Mouse (Mus musculus) forebrain, embryonic 16.5 days (tissue): ENCODE results near the gene Klhdc3. TPM values are rescaled to one million over a fixed set of nuclear protein-coding genes. Genes with fewer than 3 reads are reported as not detected.

Source experiments
- ATAC-seq: fragments of 200-750 bp; cut with Nextera tagmentation; 2 replicates; pipeline ENCODE4 v1.8.0; 2017; ENCODE audit warnings: mild to moderate bottlenecking, moderate library complexity
- H3K27ac ChIP-seq: fragments of 300-500 bp; sonication (generic); 2 replicates; pipeline ENCODE4 v1.5.1; 2014; ENCODE audit warnings: low read length, control low read depth
- H3K27me3 ChIP-seq: fragments of 300-500 bp; sonication (generic); replicated peaks from 2 replicates; pipeline ENCODE4 v1.6.1; 2014; ENCODE audit warnings: low read length; ENCODE audit not compliant: control insufficient read depth, insufficient read depth
- H3K36me3 ChIP-seq: fragments of 300-500 bp; sonication (generic); 2 replicates; pipeline ENCODE4 v1.6.1; 2014; ENCODE audit not compliant: control insufficient read depth, insufficient read depth
- H3K4me1 ChIP-seq: fragments of 300-500 bp; sonication (generic); replicated peaks from 2 replicates; pipeline ENCODE4 v1.6.1; 2014; ENCODE audit warnings: low read length; ENCODE audit not compliant: control insufficient read depth, insufficient read depth
- H3K4me2 ChIP-seq: fragments of 300-500 bp; sonication (generic); 2 replicates; pipeline ENCODE4 v1.6.1; 2014; ENCODE audit warnings: mild to moderate bottlenecking, low read length, control low read depth
- H3K4me3 ChIP-seq: fragments of 300-500 bp; sonication (generic); replicated peaks from 2 replicates; pipeline ENCODE4 v1.5.1; 2014; ENCODE audit warnings: mild to moderate bottlenecking, low read length, control low read depth
- H3K9ac ChIP-seq: fragments of 300-500 bp; sonication (generic); replicated peaks from 2 replicates; pipeline ENCODE4 v1.6.1; 2014; ENCODE audit warnings: low read depth, low read length, control low read depth
- H3K9me3 ChIP-seq: fragments of 300-500 bp; sonication (generic); 2 replicates; pipeline ENCODE4 v1.6.1; 2016; ENCODE audit warnings: low read length; ENCODE audit not compliant: control insufficient read depth
- WGBS: fragments of 180-500 bp; shearing (Covaris S2); extraction: QIAGEN DNeasy Blood & Tissue Kit; methylation state at CpG from one replicate; pipeline ENCODE4 v1.1.7; 2014; 5-methylcytosine and 5-hydroxymethylcytosine counted together
- polyA plus RNA-seq: library from polyadenylated mRNA; unstranded; fragments of >200 nt; fragmentation: Nextera tagmentation; extraction: Ambion mirVana; gene quantifications from 2 replicates; pipeline ENCODE4 v1.2.1, GENCODE M21; 2015

The Klhdc3 gene
- polyA plus RNA-seq, 1 experiment from 2014 or later: 191 TPM

DNA sequence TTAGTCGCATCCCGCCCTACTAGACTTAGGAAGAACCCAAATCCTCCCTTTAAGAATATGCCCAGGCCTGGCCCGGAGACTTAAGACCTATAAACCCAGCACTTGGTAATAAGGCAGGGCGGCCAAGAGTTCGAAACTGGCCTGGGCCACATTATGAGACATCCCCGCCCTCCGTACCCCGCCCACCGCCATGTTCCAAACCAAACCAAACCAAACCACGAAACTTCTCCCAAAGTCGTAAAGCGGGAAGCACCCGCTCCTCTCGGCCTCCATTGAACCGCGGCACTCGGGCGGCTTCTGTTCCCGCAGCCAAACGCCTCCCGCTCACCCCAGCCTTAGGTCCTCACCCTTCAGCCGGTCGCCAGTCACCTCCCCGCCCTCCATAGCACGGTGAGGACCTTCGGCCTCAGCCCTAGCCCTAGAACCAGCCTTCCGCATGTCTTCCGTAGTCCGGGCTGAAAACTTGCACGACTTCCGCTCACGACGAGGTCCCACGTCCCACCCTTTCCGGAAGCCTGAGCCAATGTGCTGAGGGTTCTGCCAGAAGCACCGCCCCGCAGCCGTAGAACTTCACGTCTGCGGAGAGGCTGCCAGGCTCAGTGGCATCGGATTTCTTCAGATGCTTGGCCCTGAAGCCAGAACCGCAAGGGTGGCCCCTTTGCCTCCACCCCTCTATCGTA lies 6.7 kb downstream of the Klhdc3 start, which contains the start of gene Rrp36:
Gene Rrp36 (minus strand): TSS at position 503 of the 680 bp plus-strand sequence.
- ATAC-seq: peak; percentile 95
- Histone ChIP-seq H3K36me3 (peaks cover 20% of the 10 kb centered on the region), H3K9ac (peak within 1 kb of the TSS; percentile 72), H3K27ac (peak within 1 kb of the TSS; percentile 75), H3K4me1 (peaks cover 21% of the 10 kb centered on the region), H3K9me3 (no peaks in the 10 kb centered on the region), H3K27me3 (no peaks in the 10 kb centered on the region), H3K4me3 (peak within 1 kb of the TSS; percentile 96), H3K4me2 (peak within 1 kb of the TSS; percentile 95)
- WGBS: under 1% methylated on average over 43 of the region's 43 CpGs

DNA sequence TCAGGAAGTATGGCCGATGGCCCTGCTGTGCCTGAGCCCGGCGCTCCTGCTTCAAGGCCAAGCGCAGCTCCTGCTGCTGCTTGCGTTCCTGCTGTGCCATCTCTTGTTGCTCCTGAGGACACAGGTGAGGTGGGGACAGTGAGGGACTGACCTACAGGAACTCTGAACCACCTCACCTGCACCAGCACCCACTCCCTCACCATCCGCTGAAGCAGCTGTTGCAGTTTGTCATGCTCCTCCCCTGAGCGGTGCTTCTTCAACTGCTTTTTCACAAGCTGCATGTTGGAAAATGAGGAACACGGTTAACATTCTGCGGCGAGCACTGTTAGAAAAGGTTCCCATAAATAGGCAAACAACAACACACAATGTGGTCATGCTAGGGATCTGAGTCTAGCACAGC lies 10.8 kb downstream of the Klhdc3 start:
- peaks cover 17% of the 10 kb centered on the region; the same call in 1 of the 2 replicates for H3K36me3 ChIP-seq
- peaks cover 14% of the 10 kb centered on the region for H3K4me1 ChIP-seq
- 96% methylated on average over 10 of the region's 10 CpGs for WGBS
- no peak overlapping the region for H3K4me2 ChIP-seq
- H3K27ac ChIP-seq: no peak overlapping the region
- H3K9ac ChIP-seq: no peak overlapping the region
- H3K4me3 ChIP-seq: no peak overlapping the region
- no peak for ATAC-seq
- H3K9me3 ChIP-seq: no peaks in the 10 kb centered on the region
- H3K27me3 ChIP-seq: no peaks in the 10 kb centered on the region

DNA sequence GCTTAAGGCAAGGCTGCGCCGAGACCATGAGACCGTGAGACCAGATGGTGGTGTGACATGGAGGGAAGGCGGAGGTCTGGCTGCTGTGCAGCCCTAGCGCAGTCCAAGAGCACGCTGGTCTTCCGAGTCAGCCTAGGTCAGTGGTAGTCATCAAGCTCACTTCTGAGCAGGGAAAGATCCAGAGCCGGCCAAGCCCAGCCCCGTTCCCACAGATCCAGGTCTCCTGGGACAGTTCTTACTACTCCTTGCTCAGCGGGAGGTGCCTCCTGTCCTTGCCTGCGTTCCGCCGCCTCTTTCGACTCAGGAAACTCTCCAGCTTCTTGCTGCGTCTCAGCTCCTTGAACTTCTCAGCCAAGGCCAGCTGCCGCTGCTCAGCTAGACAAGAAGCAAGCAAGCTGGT lies 13.0 kb downstream of the Klhdc3 start:
- peaks cover 31% of the 10 kb centered on the region for H3K36me3 ChIP-seq
- H3K27ac ChIP-seq: no peak overlapping the region
- H3K9me3 ChIP-seq: no peaks in the 10 kb centered on the region
- H3K4me3 ChIP-seq: no peak overlapping the region
- no peak overlapping the region for H3K9ac ChIP-seq
- no peak for ATAC-seq
- no peak overlapping the region for H3K4me2 ChIP-seq
- H3K27me3 ChIP-seq: no peaks in the 10 kb centered on the region
- H3K4me1 ChIP-seq: no peaks in the 10 kb centered on the region
- WGBS: 92% methylated on average over 16 of the region's 16 CpGs

DNA sequence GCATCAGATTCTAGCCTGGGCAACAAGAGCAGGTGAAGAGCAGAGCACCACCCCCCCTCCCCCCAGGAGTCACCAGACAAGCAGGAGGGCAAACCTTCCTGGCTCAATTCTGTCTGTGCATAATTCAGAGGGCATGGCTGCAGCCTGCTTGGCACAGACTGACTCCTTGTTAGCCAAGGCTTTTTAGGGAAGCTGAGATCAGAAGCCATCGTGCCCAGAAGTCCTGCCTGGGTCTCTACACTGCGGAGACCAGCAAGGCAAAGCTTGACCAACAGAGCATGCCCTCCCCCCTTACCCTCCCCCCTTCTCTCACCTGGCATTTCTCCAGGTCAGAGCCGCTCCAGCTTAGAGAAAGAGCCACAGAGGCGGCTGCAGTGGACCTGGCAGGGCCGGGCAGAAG lies 18.0 kb downstream of the Klhdc3 start:
- Histone ChIP-seq H3K9me3 (no peaks in the 10 kb centered on the region), H3K27ac (no peak overlapping the region), H3K4me2 (no peak overlapping the region), H3K9ac (no peak overlapping the region), H3K36me3 (peaks cover 34% of the 10 kb centered on the region), H3K27me3 (no peaks in the 10 kb centered on the region), H3K4me3 (no peak overlapping the region), H3K4me1 (no peaks in the 10 kb centered on the region)
- no peak for ATAC-seq
- WGBS: 86% methylated on average over 5 of the region's 5 CpGs

DNA sequence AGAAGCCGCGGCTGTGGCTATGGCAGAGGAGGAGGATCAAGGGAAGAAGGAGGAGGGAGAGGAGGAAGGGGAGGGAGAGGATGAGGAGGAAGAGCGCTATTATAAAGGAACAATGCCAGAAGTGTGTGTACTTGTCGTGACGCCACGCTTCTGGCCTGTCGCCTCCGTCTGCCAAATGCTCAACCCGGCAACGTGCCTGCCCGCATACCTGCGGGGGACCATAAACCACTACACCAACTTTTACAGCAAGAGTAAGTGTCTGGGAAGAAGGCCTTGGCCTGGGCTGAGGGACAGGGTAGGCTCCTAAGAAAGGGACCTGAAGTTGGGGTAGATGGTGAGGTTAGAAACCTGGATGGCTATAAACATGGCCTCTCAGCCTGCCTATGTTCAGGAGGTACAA lies 18.7 kb downstream of the Klhdc3 start:
- H3K9ac ChIP-seq: no peak overlapping the region
- peaks cover 33% of the 10 kb centered on the region for H3K36me3 ChIP-seq
- H3K27ac ChIP-seq: no peak overlapping the region
- no peak overlapping the region for H3K4me2 ChIP-seq
- ATAC-seq: no peak
- no peaks in the 10 kb centered on the region for H3K9me3 ChIP-seq
- H3K27me3 ChIP-seq: no peaks in the 10 kb centered on the region
- H3K4me1 ChIP-seq: no peaks in the 10 kb centered on the region
- WGBS: 91% methylated on average over 12 of the region's 12 CpGs
- H3K4me3 ChIP-seq: no peak overlapping the region

DNA sequence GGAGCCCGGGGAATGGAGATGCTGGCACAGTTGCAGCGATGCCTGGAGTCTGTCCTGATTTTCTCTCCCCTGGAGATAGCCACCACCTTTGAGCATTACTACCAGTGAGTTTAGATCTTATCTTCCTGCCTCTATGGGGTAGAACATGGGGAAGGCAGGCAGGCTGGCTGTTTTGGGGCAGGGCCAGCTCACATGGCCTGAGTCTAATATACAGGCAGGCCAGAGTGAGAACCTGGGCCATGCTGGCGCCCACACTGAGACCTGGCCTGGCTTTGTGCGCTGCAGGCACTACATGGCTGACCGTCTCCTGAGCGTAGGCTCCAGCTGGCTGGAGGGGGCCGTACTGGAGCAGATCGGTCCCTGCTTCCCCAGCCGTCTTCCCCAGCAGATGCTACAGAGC lies 19.4 kb downstream of the Klhdc3 start:
- 92% methylated on average over 9 of the region's 9 CpGs for WGBS
- Histone ChIP-seq H3K27me3 (no peaks in the 10 kb centered on the region), H3K9me3 (no peaks in the 10 kb centered on the region), H3K9ac (no peak overlapping the region), H3K4me2 (no peak overlapping the region), H3K36me3 (peaks cover 31% of the 10 kb centered on the region), H3K4me1 (no peaks in the 10 kb centered on the region), H3K4me3 (no peak overlapping the region), H3K27ac (no peak overlapping the region)
- no peak for ATAC-seq

DNA sequence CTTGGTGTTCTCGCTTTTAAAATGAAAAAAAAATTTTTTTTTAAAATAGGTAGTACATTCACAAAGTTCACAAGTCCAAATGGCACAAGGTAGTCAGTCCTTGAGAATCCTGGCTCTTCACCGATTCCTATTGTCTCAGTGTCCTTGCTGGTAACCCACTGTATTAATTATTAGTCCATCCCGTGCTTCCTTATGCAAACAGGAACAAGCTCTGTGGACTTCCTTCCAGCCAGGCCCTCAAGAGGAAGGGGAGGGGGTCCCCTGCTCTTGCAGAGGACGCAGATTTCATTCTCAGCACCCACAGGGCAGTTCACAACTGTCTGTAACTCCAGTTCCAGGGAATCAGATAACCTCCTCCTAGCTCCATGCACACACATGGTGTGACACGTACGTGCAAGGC lies 24.7 kb downstream of the Klhdc3 start:
- peaks cover 17% of the 10 kb centered on the region for H3K4me1 ChIP-seq
- H3K9me3 ChIP-seq: no peaks in the 10 kb centered on the region
- no peak overlapping the region for H3K27ac ChIP-seq
- ATAC-seq: no peak
- 79% methylated on average over 6 of the region's 6 CpGs for WGBS
- no peak overlapping the region for H3K9ac ChIP-seq
- H3K27me3 ChIP-seq: no peaks in the 10 kb centered on the region
- H3K36me3 ChIP-seq: peaks cover 23% of the 10 kb centered on the region
- no peak overlapping the region for H3K4me2 ChIP-seq
- H3K4me3 ChIP-seq: no peak overlapping the region

DNA sequence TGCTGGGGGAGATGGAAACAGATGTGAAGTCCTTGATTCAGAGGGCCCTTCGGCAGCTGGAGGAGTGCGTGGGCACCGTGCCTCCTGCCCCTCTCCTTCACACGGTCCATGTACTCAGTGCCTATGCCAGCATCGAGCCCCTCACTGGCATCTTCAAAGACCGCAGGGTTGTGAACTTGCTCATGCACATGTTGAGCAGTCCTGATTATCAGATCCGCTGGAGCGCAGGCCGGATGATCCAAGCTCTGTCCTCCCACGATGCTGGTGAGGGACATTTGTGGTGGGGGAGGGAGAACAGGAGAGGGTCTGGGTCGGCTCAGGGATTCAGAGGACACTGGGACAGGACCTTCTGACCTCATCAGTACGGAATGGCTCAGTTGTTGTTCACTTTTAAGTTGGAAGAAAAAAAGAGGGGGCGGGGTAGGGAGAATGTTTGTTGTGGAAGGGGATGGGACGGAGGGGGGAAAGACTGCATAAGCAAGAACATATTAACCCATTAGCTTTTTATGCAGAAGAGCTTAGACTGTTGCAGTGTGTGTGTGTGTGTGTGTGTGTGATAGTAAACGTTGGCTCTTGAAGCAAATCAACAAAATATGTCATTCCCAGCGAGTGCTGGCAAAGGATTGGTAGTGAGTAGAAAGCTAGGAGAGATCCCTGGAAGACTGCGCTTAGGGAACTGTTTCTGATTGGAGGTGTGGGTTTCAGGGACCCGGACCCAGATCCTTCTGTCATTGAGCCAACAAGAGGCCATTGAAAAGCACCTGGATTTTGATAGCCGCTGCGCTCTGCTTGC lies 28.8 kb downstream of the Klhdc3 start:
- H3K36me3 ChIP-seq: peaks cover 12% of the 10 kb centered on the region
- peak overlapping the region; percentile 5; the same call in 1 of the 2 replicates for H3K4me3 ChIP-seq
- H3K9me3 ChIP-seq: no peaks in the 10 kb centered on the region
- 70% methylated on average over 20 of the region's 20 CpGs for WGBS
- H3K9ac ChIP-seq: peak overlapping the region; percentile 88; the same call in 1 of the 2 replicates
- no peaks in the 10 kb centered on the region for H3K27me3 ChIP-seq
- peaks cover 26% of the 10 kb centered on the region for H3K4me1 ChIP-seq
- H3K27ac ChIP-seq: no peak overlapping the region
- peak overlapping the region; percentile 83 for H3K4me2 ChIP-seq
- no peak for ATAC-seq

DNA sequence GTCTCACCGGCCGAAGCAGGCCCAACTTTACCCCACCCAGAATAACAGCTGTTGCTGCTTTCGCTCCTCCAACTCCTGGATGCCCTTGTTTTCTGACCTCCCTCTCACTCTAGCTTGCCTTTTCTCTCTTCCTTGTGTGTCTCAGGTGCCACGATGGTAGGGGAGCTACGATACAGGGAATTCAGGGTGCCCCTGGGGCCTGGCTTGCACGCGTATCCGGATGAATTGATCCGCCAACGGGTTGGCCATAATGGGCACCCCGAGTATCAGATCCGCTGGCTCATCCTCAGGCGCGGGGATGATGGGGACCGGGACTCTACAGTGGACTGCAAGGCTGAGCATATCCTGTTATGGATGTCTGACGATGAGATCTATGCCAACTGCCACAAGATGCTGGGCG lies 29.4 kb downstream of the Klhdc3 start:
- H3K4me2 ChIP-seq: peak overlapping the region; percentile 83
- H3K27ac ChIP-seq: 0 out of 2 replicates have a peak overlapping the region, but pooled peaks have one; percentile 8
- 75% methylated on average over 17 of the region's 17 CpGs for WGBS
- no peak for ATAC-seq
- peaks cover 12% of the 10 kb centered on the region for H3K36me3 ChIP-seq
- no peaks in the 10 kb centered on the region for H3K9me3 ChIP-seq
- H3K4me1 ChIP-seq: peaks cover 31% of the 10 kb centered on the region
- peak overlapping the region; percentile 88 for H3K9ac ChIP-seq
- peak overlapping the region; percentile 64 for H3K4me3 ChIP-seq
- H3K27me3 ChIP-seq: no peaks in the 10 kb centered on the region
